ENCODE assay signal across 9 mouse cellular contexts in the genomic region with DNA sequence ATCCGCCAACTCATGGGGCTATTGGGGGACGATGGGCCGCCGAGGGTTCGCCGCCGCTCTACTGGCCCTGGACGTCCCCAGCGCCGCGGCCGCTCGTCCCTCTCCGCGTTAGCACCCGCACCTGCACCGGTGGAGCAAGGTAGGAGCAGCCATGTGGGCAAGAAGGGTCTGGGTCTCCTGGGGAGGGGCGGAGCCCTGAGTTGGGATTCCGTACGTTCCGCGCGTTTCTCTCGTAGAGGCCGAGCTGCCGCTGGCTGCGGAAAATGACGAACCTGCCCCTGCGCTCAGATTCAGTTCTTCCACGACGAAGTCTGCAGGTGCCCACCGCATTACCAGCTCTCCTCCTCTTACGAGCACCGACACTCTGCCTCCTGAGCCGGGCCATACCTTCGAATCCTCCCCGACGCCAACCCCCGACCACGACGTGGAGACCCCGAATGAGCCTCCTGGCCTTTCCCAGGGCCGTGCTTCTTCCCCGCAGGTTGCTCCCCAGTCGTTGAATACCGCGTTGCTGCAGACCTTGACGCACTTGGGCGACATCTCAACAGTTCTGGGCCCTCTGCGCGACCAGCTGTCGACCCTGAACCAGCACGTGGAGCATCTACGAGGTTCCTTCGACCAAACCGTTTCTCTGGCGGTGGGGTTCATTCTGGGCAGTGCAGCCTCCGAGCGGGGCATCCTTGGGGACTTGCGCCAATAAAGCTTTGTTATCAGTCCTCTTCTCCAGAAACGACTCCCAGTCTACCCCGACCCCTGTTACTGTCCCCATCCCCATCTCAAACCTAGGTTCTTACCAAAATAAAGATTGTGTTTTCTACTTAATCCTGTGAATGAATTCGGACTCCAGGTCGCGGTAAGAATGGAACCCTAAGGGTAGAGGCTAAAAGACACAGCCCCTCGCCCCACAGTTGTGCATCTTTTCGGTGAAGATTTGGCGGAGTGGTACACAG. TPM values are rescaled to one million over a fixed set of nuclear protein-coding genes. Genes with fewer than 3 reads are reported as not detected.
DNase-seq lines count a peak whose midpoint lies in the region; ATAC-seq and TF ChIP-seq lines count a peak whose summit lies in the region.
"Had no signal": no experiment of that assay in that cellular context is flagged by ENCODE, and none has a peak within 500 bp of the region (broad histone marks: within the 10 kb centered on the region; RNA-seq: fewer than 3 reads in every experiment).

No protein-coding gene starts in this region.

- no peak overlapping the region for H3K9ac ChIP-seq in heart, postnatal 0 days (replicated peaks; ENCODE audit: low read depth, low read length)

- 0 out of 2 replicates have a peak, but pooled peaks have one; percentile 10 for ATAC-seq in heart, postnatal 0 days (ENCODE audit: insufficient read depth, low read depth)

- WGBS in heart, postnatal 0 days: 5% methylated on average over 68 of the region's 68 CpGs

- peaks cover 73% of the 10 kb centered on the region for H3K27me3 ChIP-seq in heart, postnatal 0 days (ENCODE audit: control insufficient read depth, insufficient read depth, low read length)
- peaks cover 93% of the 10 kb centered on the region for H3K27me3 ChIP-seq in megakaryocyte, embryonic 14.5 days (replicated peaks)

- H3K4me2 ChIP-seq in heart, postnatal 0 days (ENCODE audit: low read depth, low read length): peak overlapping the region; percentile 54

- no peaks in the 10 kb centered on the region for H3K9me3 ChIP-seq in heart, postnatal 0 days (replicated peaks; ENCODE audit: control insufficient read depth, low read length)
- peaks cover 3% of the 10 kb centered on the region; the same call in 1 of the 2 replicates for H3K9me3 ChIP-seq in megakaryocyte, embryonic 14.5 days

- TF ChIP-seq EP300 in heart, postnatal 0 days (IDR thresholded peaks at IDR 0.05; ENCODE audit: low read depth): no peak

- DNase-seq in embryo, embryonic 10.5 days (ENCODE audit: low spot score): peak; percentile 22
- DNase-seq in embryo, embryonic 10 days (ENCODE audit: low spot score): no peak
- peak; percentile 57 for DNase-seq in CD4-positive, CD25-positive, alpha-beta regulatory T cell, adult 2 months (ENCODE audit: low read depth, low spot score)
- no peak for DNase-seq in heart, postnatal 0 days (ENCODE audit: low spot score)
- no peak for DNase-seq in left cerebral cortex, postnatal 36 days (ENCODE audit: low spot score in 2 of 2)
- no peak for DNase-seq in retina, embryonic 14.5 days (ENCODE audit: low spot score)
- DNase-seq in gastrocnemius, postnatal 14 days: no peak

- 0 out of 2 replicates have a peak, but pooled peaks cover 3% of the 10 kb centered on the region for H3K4me1 ChIP-seq in heart, postnatal 0 days (ENCODE audit: control insufficient read depth, insufficient read depth)
- H3K4me1 ChIP-seq in megakaryocyte, embryonic 14.5 days: peaks cover 13% of the 10 kb centered on the region

- intact Hi-C loops in left cerebral cortex, postnatal 36 days (cut with DNase I): no loop called here
- intact Hi-C loops in gastrocnemius, postnatal 14 days (cut with DNase I; ENCODE audit: low total_unique reads): no loop called here

- no peak for TF ChIP-seq CTCF in heart, postnatal 0 days (IDR thresholded peaks at IDR 0.05; ENCODE audit: low read depth)

- H3K4me3 ChIP-seq in heart, postnatal 0 days (ENCODE audit: low read depth, low read length): peak overlapping the region; percentile 37
- peak overlapping the region; percentile 81 for H3K4me3 ChIP-seq in megakaryocyte, embryonic 14.5 days (replicated peaks)

- H3K27ac ChIP-seq in heart, postnatal 0 days (ENCODE audit: low read depth): no peak overlapping the region

- H3K36me3 ChIP-seq in heart, postnatal 0 days (replicated peaks; ENCODE audit: control insufficient read depth, insufficient read depth, low read length): no peaks in the 10 kb centered on the region
- H3K36me3 ChIP-seq in megakaryocyte, embryonic 14.5 days (replicated peaks; ENCODE audit: low read length): no peaks in the 10 kb centered on the region

RNA-seq across cellular contexts. Expression of a gene that starts 1.0 kb away (rescaled TPM):
- total RNA-seq in heart, postnatal 0 days (2014; rRNA removed; ENCODE audit: low replicate concordance): not detected in 2 replicates
- not detected in 2 replicates for polyA plus RNA-seq in heart, postnatal 0 days (2015; fragmentation: Nextera tagmentation; extraction: Ambion mirVana)
- not detected in 2 replicates for polyA plus RNA-seq in megakaryocyte, embryonic 14.5 days (2012; ENCODE audit: insufficient read depth, low replicate concordance)
- not detected for total RNA-seq in left cerebral cortex, postnatal 36 days (2021)
- total RNA-seq in gastrocnemius, postnatal 14 days (2021): not detected
- total RNA-seq: common myeloid progenitor, adult 5-6 weeks had no signal

RNA-seq across cellular contexts. Expression of a gene that starts 34.0 kb away (rescaled TPM):
- not detected in 2 replicates for total RNA-seq in heart, postnatal 0 days (2014; rRNA removed; ENCODE audit: low replicate concordance)
- polyA plus RNA-seq in heart, postnatal 0 days (2015; fragmentation: Nextera tagmentation; extraction: Ambion mirVana): 0.23 TPM in 1 of 2 replicates, not detected in the other
- 0.31 TPM in 1 of 2 replicates, not detected in the other for polyA plus RNA-seq in megakaryocyte, embryonic 14.5 days (2012; ENCODE audit: insufficient read depth, low replicate concordance)
- total RNA-seq in left cerebral cortex, postnatal 36 days (2021): 1 to 10 TPM; 1.0 to 2.0 TPM
- not detected for total RNA-seq in gastrocnemius, postnatal 14 days (2021)
- total RNA-seq: common myeloid progenitor, adult 5-6 weeks had no signal

RNA-seq across cellular contexts. Expression of a gene that starts 47.8 kb away (rescaled TPM):
- total RNA-seq in heart, postnatal 0 days (2014; rRNA removed; ENCODE audit: low replicate concordance): 5.4 and 83.4 TPM in 2 replicates
- polyA plus RNA-seq in heart, postnatal 0 days (2015; fragmentation: Nextera tagmentation; extraction: Ambion mirVana): 0.31 and 1.2 TPM in 2 replicates
- 7.8 and 22.3 TPM in 2 replicates for polyA plus RNA-seq in megakaryocyte, embryonic 14.5 days (2012; ENCODE audit: insufficient read depth, low replicate concordance)
- 1 to 10 TPM; 1.7 to 3.5 TPM for total RNA-seq in left cerebral cortex, postnatal 36 days (2021)
- under 1 TPM; 0.59 to 0.75 TPM for total RNA-seq in gastrocnemius, postnatal 14 days (2021)

RNA-seq across cellular contexts. Expression of a gene that starts 50.1 kb away (rescaled TPM):
- 0.23 TPM in 1 of 2 replicates, not detected in the other for total RNA-seq in heart, postnatal 0 days (2014; rRNA removed; ENCODE audit: low replicate concordance)
- 0.08 TPM in 1 of 2 replicates, not detected in the other for polyA plus RNA-seq in heart, postnatal 0 days (2015; fragmentation: Nextera tagmentation; extraction: Ambion mirVana)
- not detected in 2 replicates for polyA plus RNA-seq in megakaryocyte, embryonic 14.5 days (2012; ENCODE audit: insufficient read depth, low replicate concordance)
- 10 to 100 TPM; 70.1 to 70.2 TPM for total RNA-seq in left cerebral cortex, postnatal 36 days (2021)
- total RNA-seq in gastrocnemius, postnatal 14 days (2021): under 1 TPM; 0.04 to 0.08 TPM
- total RNA-seq: common myeloid progenitor, adult 5-6 weeks had no signal

Comparison
In these comparisons a context has a peak if more than half of its experiments do, and no peak if none do; other contexts are left out.
1. DNase-seq: peak in embryo, embryonic 10.5 days (single experiment) and CD4-positive, CD25-positive, alpha-beta regulatory T cell, adult 2 months (single experiment); none in embryo, embryonic 10 days (single experiment), heart, postnatal 0 days (single experiment), left cerebral cortex, postnatal 36 days (0 of 2), retina, embryonic 14.5 days (single experiment) and gastrocnemius, postnatal 14 days (single experiment).